Mouse (Mus musculus) spleen, adult 18-20 months (tissue): ENCODE data around the gene Styxl1.

ENCODE experiments used
- DNase-seq, 2 experiments: peaks; one replicate each; pipeline ENCODE4 v3.0.0; 2022; ENCODE audit warnings: mixed read lengths in 2 of 2

The Styxl1 gene

DNA sequence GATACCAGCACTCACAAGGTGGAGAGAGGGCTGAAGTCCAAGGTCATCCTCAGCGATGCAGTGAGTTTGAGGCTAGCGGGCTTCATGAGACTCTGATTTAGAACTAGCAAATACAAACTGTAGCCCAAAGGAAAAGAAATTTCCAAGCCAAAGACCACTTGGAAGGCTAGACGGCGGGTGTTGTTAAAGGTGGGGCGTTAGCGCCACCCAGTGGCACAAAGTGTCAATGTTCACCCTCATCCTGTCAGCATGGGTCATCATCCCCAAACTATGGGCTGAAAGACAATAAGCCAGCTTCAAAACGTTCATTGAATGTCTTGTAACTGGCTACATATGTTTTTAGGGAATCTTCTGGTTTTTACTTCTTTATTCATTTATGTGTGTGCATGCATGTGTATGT, 14.7 kb downstream of the Styxl1 start:
- DNase-seq = peak; percentile 28 to 70

DNA sequence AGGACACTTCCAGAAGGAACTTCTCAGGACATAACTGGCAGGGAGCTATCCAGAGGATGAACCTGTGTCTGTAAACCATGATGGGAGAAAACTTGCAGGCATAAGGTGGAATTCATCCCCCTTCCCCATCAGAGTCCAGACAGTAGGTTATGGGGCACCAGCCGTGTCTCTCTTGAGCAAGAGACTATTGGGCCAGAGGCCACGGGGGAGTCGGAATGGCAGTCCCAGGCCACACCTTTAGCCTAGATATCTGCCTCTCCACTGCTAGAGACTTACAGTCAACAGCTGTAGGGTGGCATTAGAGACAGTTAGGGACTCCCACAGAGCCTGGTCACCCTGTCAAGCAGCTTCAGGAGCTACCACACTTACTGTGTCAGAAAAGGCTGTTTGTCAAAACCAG, 16.3 kb downstream of the Styxl1 start:
- no peak for DNase-seq

DNA sequence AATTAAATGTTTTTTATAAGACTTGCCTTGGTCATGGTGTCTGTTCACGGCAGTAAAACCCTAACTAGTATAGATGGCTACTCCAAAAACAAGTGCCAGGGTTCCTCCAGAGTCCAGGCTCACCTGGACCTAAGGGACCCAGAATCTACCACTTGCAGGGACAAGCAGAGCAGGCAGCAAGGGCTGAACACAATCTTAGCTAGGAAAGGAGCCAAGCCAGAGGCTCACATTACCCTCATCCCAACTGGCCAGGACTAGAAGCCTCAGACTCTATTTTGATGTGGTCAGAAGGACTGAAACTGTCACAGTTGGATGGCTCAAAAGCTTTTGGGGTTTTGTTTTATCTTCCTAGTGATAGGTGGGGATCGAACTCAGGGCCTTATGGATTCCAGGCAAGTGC, 26.6 kb downstream of the Styxl1 start:
- DNase-seq = no peak

DNA sequence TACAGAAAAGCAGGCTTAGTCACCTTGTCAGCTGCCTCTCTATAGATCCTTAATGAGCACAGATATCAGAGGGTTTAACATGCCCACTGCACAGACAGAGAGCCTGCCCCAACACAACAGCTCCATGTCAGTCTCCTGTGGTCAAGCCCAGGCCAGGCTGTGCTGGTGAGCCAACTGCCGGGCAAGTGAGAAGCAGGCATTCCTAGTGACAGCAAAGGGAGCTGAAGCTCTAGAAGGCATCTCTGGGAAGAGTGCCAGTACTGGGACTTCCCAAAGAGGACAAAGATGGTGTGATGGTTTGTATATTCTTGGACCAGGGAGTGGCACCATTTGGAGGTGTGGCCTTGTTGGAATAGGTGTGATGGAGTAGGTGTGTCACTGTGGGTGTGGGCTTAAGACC, 27.1 kb downstream of the Styxl1 start:
- no peak for DNase-seq

DNA sequence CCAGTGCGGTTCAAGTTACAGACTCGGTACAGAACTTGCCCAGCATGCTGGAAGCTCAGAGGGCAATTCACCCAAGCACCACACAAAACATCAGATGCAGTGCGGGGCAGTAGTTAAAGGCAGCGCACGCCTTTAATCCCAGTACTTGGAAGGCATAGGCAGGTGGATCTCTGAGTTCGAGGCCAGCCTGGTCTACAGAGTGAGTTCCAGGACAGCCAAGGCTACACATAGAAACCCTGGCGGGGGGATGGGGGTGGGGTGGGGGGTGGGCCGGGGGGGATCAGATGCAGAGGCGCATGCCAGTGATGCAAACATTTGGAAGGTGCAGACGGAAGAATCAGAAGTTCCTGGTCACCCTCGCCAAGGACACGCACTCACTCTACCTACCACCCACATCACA, 33.4 kb downstream of the Styxl1 start:
- DNase-seq = no peak

DNA sequence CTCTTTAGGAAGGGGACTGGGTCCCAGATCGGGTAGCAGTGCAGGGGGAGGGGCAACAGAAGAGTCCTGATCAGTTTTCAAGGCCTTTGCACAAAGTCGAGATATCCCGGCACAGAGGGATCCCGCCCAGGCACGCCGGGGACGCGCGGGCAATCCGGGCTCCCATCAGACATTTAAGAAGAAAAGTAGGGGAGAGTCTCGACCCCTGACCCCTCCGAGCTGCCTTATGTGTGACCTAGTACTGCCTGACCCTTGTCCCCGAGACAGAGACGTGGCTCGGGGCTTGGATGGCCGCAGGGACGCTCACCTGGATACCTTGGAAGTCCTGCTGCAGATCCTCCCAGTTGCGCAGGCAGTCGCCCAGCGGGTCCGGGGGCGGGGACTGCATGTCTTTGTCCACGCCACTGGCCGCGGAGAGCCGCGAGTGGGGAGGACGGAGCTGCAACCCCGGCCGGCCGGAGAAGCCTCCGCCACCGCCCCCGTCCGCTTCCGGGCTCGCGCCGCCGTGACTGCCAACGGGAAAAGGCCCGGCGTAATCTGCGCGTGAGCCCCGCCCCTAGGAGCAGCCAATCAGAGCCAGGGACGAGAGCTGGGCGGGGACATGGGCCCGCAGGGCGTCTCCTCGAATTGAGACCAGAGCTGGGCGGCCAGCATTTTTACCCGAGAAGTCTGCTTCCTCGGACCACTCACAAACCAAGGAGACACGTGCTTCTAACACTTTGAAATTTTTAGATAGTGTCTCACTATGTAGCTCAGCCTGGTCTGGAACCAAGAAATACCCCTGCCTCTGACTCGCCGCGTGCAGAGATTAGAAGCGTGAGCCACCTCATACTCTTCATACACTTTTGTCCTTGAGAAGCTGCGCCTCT, 34.2 kb downstream of the Styxl1 start, which contains the start of gene Tmem120a:
Gene Tmem120a (minus strand): TSS at position 708 of the 869 bp plus-strand sequence.
- peak; percentile 90 to 96 for DNase-seq

DNA sequence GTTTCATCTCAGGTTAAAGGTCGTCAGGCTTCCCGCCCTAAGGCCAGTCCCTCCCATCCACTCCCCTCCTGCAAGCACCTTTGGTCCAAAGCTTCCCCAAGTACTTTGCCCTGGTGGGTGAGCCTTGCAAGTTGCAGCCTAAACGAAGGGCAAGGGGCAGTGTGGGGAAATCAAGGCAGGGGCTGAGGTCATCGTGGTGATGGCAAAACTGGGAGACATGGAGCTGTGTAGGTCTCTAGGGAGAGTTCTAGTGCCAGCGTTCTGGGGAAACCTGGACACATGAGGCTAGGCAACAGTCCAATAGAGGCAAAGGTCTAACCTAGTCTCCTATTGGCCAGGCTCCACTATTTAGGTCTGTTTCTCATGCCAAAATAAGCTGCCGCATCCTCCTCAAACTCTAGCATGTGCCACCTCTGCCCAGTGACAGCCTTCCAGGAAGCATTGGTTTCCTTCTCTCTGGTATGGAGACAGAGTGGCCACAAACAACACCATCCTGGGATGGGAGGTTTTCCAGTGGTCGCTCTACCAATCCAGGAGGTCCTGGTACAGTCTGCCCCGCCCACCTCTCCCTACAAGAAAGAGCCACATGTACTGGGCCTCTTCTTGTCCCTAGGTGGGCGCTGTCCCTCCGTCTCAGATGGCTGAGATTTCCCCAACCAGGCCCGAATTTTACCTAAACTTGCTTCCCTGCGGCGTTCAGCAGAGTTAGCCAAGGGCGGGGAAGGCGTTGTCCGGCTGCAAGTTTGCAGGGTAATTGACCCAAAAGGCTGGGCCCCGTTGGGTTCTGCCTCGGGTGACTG, 35.0 kb downstream of the Styxl1 start:
- no peak for DNase-seq

DNA sequence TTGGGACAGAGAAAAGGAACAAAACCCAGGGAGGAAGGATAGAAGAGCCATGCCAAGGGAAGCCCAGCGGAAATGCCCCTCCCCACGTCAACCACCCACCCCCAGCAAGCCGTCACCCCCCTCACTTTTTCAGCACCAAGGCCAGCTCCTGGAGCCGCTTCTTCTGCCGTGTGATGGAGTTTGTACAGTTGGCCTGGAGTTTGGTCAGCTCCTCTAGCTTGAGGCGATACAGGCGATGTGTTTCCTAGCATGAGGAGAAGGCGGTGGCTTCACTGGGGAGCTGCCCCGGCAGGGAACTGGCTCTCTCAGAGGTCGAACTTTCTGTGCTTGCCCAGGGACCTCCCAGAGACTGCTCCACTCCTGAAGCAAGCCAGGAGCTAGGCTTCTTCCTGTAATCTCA, 36.0 kb downstream of the Styxl1 start:
- DNase-seq = no peak

DNA sequence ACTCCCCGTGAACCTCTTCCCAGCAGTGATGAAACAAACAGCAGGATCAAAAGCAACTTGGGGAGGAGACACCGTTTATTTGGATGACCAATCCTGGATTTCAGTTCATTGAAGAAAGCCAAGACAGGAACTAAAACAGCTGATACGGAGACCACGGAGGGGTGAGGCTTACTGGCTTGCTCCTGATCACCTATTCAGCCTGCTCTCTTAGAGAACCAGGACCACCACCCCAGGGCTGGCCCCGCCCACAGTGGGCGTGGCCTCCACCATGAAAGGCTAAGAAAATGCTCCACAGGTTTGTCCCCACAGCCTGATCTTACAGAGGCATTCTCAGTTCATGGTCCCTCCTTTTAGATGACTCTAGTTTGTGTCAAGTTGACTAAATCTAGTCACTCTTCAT, 39.9 kb downstream of the Styxl1 start:
- DNase-seq = no peak

DNA sequence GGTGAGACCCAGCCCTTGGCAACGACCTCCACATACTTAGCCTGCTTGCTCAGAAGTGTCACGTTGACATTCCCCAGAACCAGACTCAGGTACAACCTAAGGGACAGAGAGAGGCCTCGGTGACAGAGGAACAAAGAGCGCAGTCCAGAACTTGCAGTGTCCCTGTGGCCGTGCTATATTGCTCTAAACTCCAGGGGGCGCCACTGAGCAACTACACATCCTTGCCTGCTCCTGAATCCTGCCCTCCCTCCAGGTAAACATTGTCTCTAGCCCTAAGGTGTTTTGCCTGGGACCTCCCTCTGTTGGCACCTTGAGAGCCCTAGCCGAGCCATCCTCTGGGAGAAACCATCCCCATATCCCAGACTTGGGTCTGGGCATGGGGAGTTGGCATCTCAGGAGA, 41.0 kb downstream of the Styxl1 start:
- DNase-seq = no peak

DNA sequence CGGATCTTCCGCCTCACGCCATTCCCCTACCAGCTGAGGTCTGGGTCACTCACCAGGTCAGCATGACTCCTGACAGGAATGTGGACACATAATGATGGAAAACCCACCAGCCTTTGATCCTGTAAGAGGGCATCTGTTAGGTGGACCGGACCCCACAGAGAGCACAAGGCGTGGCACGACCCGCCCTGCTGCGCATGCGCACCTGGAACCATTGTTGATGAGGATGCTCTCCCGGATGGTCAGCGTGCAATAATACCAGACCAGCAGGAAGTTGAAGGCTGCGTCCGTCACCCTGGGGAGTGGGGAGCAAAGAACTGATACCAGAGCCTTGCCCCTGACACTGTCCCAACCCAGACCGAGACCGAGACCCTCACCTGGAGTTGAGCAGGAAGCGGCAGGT, 41.6 kb downstream of the Styxl1 start:
- no peak for DNase-seq

DNA sequence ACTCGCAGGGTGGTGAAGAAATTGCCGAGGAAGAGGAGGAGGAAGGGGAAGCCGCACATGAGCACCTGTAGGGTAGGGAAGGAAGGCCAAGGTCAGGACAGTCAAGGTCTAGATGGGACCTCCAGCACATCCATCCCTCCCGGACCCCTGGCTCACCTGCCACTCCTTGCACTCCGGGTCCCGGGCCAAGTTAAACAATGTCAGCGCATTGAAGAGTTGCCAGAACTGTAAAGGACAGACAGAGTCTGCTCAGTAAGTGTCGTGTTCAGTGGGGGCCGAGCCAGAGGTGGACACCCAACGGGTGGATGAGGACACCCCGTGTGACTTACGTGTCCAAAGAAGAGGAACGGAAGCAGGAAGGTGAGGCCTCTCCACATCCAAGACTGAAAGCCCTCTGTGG, 42.4 kb downstream of the Styxl1 start:
- no peak for DNase-seq

DNA sequence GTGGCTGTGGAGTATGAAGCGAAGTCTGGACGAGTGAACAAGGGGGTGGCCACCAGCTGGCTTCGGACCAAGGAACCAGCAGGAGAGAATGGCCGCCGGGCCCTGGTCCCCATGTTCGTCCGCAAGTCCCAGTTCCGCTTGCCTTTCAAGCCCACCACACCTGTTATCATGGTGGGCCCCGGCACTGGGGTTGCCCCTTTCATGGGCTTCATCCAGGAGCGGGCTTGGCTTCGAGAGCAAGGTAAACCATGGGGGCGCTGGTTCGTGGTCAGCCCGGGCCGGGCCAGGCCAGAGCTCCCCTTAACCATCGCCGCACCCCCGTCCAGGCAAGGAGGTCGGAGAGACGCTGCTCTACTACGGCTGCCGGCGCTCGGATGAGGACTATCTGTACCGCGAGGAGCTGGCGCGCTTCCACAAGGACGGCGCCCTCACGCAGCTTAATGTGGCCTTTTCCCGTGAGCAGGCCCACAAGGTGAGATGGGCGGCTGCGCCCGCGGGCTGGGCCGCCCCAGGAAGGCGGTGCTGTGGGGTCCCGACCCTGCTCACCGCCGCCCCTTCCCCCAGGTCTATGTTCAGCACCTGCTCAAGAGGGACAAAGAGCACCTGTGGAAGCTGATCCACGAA, 44.0 kb downstream of the Styxl1 start:
- no peak for DNase-seq

DNA sequence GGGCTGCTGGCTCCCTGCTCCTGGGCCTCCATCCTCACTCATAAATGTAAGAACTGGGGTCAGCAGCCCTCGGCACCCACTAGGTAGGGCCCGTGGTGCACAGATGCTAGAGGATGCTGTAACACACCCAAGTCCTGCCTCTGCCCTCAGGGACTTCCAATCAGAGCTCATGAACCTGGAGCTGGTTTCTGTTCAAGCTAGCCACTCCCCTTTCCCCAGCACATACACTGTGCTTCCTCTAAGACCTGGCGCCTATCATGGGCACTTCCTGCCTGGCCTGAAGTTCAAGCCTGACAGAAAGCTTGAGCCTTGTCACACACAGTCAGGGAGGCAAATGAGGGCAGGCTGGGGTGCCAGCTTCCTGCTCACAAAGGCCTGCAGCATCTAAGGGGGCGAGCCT, 45.1 kb downstream of the Styxl1 start:
- no peak for DNase-seq

DNA sequence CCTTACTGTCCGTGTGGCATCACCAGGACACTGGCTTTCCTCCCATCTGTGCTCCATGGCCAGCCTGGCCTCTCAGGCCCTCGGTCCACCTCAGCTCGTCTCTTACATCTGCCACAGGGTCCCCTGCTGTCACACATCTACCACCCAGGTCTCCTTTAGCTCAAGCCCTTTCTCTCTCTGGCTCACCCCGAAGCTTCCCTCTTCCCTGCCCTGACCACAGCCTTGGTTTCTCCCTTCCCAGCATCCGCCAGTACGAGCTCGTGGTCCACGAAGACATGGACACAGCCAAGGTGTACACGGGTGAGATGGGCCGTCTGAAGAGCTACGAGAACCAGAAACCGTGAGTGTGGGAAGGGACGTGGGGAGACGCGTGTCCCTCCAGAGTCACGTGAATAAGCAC, 46.9 kb downstream of the Styxl1 start:
- no peak for DNase-seq

DNA sequence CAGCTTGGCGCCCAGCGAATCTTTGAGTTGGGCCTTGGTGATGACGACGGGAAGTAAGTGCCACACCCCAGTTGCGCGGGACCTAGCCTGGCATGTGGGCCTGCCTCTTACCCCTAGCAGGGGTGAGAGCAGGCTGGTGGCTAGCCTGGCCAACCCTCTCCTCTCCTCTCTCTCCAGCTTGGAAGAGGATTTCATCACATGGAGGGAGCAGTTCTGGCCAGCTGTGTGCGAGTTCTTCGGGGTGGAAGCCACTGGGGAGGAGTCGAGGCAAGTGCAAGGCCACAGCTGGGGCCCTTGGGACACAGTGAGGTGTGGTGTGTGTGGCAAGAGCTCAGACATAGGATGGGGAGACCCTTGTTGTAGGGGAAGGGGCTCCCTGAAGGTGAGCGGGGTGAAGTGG, 47.3 kb downstream of the Styxl1 start:
- no peak for DNase-seq

DNA sequence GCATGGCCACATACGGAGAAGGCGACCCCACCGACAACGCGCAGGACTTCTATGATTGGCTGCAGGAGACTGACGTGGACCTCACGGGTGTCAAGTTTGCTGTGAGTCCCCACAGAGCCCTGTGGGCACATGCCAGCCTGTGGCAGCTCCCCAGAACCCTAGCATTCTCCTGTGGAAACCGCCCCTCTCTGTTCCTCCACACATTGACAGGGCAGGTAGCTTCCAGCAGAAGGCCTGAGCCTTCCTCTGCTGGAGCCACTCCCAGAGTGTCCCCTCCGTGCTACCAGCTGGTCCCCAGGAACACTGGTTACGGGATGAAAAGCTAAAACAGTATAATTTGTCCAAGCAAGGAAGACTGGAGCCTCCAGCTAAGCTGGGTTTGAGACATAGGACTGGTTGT, 47.9 kb downstream of the Styxl1 start:
- no peak for DNase-seq

DNA sequence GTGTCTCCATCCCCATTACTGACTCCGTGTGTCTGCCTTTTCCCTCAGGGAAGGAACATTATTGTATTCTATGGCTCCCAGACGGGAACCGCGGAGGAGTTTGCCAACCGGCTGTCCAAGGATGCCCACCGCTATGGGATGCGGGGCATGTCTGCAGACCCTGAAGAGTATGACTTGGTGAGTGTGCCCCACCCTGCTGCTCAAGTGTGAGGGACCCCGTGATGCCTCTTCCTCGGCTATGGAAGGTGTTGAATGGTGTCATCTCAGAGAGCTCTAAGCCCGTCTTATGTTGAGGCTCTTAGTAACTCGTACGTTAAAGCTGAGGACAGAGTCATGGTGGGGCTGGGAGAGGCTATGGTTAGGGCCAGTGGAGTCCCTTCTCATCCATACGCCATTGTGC, 48.8 kb downstream of the Styxl1 start:
- DNase-seq = no peak

DNA sequence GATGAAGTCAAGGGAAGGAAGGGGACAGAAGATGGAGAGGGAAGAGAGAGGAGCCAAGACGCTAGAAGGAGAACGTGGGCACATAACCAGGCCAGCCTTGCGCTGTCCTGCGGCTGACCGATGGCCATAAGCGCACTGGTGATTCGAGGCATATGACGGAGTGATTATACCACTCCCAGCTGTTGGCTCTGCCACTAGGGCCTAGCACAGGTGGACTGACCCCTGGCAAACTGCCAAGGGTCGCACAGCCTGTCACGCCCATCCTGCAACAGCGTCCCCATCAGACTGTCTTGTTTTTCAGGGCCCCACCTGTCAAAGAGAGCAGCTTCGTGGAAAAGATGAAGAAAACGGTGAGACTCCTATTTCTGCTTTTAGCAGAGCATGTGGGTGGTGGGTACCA, 49.8 kb downstream of the Styxl1 start:
- DNase-seq = no peak

DNA sequence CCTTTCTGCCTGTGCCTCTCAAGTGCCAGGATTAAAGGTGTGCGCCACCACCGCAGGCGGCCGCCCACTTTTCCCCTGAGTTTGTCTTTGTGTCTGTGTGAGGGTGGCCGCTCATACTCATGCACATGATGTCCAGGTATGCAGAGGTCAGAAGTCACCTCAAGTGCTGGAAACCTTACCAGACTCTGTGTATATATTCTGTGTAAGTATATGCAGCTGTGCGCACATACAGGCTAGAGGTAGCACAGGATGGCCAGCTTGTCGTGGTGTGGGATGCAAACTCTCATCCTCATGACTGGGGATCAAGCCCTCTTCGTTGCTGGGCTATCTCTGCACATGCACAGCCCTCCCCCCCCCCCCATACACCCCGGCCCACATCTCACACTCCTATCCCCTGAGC, 50.3 kb downstream of the Styxl1 start:
- DNase-seq = no peak

DNA sequence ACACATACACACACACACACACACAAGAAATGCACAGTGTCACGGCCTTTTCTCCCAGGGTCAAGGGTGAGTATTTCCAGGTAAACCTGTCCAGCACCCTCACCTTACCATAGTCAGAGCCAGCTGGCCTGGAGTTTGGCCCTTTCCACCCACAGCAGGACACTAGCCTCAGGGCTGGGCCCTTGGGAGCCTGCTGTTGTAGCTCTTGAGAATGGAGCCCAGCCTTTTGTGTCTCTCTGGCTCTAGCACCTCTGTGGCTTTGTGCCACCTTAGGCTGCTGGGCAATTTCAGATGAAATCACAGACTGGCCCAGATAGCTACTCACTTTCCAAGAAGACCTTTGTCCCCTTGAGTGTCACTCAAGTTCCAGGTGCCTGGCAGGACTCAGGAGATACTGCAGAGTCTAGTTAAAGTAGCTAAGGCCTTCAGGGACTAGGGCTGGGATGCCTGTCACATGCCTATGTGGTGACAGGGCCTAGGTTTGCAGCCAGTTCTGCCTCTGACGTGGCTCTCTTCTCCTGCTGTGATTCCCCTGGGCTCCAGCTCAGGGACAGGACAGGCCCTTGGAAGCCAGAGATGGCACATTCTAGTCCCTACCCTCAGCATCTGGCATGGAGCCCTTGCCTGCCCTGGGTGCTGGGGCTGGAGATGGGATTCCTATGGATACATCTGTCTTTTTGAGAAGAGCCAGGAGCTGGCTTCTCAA, 51.4 kb downstream of the Styxl1 start:
- DNase-seq = no peak

DNA sequence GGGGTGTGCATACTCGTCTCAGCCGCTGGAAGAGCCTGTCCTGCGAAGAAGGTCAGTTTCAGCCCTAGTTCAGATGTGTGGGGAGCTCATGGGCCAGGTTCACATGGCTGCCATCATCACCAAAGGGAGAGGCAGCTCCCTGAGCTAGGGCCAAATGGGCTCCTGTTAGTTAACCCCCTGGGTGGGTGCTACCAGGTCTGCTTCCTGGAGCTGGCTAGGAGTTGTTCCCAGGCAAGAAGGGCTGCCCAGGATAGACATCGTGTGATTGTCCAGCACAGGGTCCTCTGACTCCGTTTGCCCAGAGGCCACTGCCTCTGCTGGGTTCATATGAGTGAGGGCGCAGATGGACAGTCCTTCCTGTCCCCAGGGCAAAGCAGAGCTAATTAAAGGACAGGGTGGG, 52.2 kb downstream of the Styxl1 start:
- DNase-seq = no peak

DNA sequence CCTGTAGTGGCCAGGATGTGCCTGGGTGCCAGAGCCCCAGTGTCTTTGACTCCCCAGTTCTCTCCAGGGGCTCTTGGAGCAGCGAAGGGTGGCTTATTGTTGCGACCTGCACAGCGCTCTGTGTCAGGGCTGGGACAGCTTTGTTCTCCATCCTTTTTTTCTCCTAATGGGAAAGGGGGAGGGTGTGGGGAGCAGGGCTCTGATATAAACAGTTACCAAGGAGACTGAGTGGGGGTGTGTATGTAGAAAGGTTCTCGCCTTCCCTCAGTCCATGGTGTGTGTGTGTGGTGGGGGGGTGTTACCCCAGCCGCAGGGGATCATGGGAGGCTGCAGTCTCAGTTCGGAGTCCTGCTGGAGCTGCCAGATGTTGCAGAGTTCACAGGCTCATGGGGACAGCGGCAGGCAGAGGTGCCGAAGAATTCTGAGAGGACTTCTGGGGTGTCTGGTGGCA, 52.8 kb downstream of the Styxl1 start:
- DNase-seq = no peak
